Mouse (Mus musculus): Measurements from ENCODE around the gene Zdbf2. TPM values are rescaled to one million over a fixed set of nuclear protein-coding genes. Genes with fewer than 3 reads are reported as not detected.
A peak's percentile ranks its signal among the peaks of the same experiment; 100 is the strongest.
"Not testable (repeated sequence)": the region's sequence is repeated elsewhere in the genome, so short reads cannot be mapped to it uniquely, and the experiment has no call there.

Zdbf2 gene
- total RNA-seq, 2 experiments from 2014 or later = 10.1 to 14.1 TPM

- intact Hi-C loops (cut with DNase I; ENCODE audit: low total_unique reads) = loop anchor here (10.0 kb wide), 1 partner anchor 75 kb away; no protein-coding TSS in a partner anchor
- DNase-seq = no peak
Measured at GRCm38 (mm10) chr1:63259916-63260741, 12.9 kb upstream of the Zdbf2 start.

GRCm38 (mm10) chr1:63260742-63261033, 12.4 kb upstream of the Zdbf2 start:
- DNase-seq = no peak
- intact Hi-C loops (cut with DNase I; ENCODE audit: low total_unique reads) = no loop called here

DNA sequence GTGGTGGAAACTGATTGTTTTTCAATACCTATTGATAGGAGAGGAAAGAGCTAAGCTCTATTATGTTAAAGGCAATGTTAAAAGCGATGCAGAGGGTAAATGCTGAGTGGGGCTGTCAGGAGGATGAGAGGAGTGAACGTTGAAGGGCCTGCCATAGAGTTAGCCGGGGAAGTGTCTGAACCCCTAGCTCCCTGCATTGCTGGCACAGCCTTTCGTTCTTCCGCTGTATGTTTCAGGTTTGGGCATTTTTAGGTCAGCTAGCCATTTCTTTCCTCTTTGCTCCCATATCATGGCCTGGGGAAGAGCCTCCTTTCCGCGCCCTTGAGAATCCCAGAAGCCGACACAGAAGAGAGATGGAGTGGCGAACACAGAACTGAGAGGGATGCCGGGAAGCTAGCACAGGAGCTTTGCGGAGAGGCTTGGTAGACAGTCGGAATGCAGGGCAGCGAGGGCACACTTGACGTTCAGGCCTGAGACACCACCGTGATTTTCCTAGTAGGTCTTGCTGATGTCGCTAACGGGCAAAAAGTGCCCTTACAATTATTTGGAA, 11.9 kb upstream of the Zdbf2 start:
- intact Hi-C loops (cut with DNase I; ENCODE audit: low total_unique reads) = no loop called here
- DNase-seq = no peak

- DNase-seq = no peak
- intact Hi-C loops (cut with DNase I; ENCODE audit: low total_unique reads) = no loop called here
Measured at GRCm38 (mm10) chr1:63263671-63264070, 9.4 kb upstream of the Zdbf2 start.

DNA sequence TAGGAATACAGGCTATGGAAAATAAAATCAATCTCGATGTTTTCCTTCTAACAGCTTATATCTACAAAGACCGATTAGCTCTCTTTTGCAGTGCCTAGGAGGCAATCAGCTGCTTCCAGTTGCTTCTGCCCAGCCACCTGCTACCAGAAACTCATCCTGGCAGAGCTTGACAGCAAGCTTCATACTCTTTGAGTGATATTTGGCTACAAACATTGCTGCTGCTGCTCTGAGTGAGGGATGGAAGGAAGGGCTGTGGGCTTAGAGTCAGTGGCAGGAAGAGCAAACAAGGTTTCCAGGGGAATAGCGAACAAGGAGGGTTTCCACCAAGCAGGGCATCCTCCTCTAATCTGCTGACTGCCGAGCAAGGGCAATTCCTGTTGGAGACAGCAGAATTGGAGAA, 7.6 kb upstream of the Zdbf2 start:
- intact Hi-C loops (cut with DNase I; ENCODE audit: low total_unique reads) = no loop called here
- DNase-seq = no peak

DNA sequence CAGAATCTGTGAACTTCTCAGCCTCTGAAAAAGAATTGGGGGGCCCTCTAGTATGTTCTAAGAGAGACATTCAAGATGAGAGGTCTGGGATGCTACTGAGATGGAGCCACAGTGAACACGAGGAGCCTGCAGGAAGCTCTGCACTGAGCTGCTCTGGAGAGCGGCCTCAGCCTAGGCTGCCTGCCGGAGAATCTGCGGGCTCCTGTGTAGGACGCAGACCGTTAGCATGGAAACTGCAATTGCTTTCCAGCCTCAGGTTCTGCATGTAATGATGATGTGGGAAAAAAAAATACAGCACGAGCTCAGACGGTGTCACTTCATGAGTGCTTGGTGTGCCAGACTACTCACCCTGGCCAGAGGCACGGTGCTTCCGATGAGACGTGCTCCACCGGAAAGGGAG, 6.9 kb upstream of the Zdbf2 start:
- no peak for DNase-seq
- intact Hi-C loops (cut with DNase I; ENCODE audit: low total_unique reads) = no loop called here

DNA sequence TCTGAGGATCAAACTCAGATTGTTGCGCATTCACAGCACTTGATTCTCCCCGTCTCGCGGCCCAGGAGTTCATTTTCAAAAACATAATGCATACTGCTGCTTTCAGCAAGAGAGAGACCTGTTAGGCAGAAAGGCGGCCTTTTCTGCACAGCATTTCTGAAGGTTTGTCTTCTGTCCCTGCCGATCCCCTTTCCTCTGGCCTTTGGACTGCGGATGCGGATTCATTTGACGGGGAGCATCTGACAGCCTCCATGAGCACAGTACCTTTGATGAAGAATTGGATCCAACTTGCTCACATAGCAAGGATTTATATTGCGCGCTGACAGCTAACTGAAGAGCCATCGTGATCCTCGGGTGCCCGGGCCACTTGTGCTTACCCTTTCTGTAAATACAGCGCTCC, 6.3 kb upstream of the Zdbf2 start:
- DNase-seq = no peak
- intact Hi-C loops (cut with DNase I; ENCODE audit: low total_unique reads) = no loop called here

DNA sequence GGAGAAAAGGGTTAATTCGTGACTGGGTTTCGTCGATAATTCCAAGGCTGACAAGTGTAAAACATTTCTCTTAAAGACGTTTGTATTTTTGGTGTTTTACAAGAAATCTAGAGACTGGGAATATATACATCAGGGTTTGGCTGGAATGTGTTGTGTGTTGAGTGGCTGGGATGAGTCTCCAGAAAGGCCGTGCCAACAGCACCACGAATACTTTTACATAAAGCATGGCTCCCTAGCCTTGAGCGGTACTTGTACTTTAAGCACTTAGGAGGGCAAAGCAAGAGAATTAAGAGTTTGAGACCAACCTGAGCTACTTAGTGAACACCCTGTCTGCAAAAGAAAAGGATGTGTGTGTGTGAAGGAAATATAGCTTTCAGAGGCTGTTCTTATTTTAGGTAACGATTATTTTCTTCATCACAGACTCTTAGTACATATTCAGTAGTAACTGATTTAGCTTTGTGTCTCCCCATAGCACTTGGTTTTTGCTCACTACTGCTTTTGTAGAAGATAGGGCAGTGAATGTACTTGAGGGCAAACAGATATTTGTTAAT, 865 bp upstream of the Zdbf2 start:
- intact Hi-C loops (cut with DNase I; ENCODE audit: low total_unique reads) = no loop called here

DNA sequence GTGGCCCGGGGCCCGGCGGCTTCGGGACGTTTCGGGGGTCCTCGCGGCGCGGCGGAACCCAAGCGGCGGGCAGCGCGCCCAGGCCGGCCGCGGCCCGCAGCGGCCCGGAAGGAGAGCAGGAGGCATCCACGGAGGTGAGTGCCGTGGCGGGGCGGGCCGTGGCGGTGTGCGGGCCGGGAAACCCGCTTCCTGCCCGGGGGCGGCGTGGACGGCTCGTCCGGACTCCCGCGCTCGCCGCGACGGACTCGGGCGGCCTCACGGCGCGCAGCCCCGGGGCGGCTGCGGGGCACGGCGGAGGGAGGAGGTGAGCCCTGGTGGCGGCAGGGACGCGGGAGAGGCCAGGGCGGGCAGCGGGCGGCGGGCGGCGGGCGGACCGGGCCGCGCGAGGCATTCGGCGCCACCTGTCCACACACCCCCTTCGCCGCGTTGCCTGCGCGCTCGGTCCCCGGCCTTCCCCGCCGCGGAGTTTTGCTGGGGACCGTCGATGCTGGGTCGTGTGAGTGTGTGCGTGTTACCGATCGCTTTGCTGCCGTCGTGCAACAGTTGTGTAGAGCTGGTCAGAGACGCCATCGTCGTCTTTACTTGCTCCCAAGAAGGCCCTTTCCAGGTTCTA, 380 bp downstream of the Zdbf2 start:
- peak; percentile 21 for DNase-seq
- intact Hi-C loops (cut with DNase I; ENCODE audit: low total_unique reads) = no loop called here

More for the DNA sequence above, 865 bp upstream of the Zdbf2 start:
- no peak for DNase-seq

- intact Hi-C loops (cut with DNase I; ENCODE audit: low total_unique reads) = no loop called here
- no peak for DNase-seq
Measured at GRCm38 (mm10) chr1:63274046-63274730, 1.1 kb downstream of the Zdbf2 start.

- intact Hi-C loops (cut with DNase I; ENCODE audit: low total_unique reads) = no loop called here
- DNase-seq = no peak
Measured at GRCm38 (mm10) chr1:63278106-63278505, 5.0 kb downstream of the Zdbf2 start.

DNA sequence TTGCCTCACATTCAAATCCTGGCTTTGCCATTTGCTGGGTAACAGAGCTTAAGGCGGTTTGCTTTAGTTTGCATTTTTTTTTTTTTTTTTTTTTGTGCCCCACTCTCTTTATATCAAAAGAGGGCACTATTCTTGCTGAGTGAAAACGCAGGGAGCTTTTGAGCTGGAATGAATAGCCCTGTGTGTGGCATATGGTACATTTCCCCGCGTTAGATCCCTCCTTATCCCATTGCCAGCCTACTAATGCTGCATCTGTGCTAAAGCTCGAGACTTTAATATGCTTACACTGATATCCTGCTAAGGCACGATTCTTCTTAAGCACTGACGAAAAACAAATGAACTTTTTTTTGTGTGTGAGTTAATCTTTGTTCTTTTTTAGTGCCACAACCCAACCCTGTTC, 20.9 kb downstream of the Zdbf2 start:
- intact Hi-C loops (cut with DNase I; ENCODE audit: low total_unique reads) = no loop called here
- no peak for DNase-seq

DNA sequence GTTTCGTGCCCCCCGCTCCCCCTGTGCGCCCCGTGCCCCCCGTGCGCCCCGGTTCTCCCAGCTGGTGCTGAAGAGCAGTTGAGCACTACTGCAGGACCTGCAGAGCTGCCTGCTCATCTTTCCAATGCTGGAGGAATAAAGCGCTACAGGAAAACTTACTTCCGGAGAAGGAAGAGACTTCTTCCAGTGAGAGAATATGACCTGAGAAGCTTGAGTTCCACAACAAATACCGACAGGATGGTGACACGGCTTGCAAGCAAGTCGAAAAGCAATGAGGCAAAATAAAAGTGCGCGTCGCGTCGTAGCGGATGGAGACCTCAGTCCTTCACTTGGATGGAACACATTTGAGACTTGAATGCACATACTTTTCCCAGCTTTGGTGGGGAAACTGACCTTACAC, 36.6 kb downstream of the Zdbf2 start:
- DNase-seq = no peak
- intact Hi-C loops (cut with DNase I; ENCODE audit: low total_unique reads) = no loop called here

GRCm38 (mm10) chr1:63323565-63324132, 50.6 kb downstream of the Zdbf2 start:
- intact Hi-C loops (cut with DNase I; ENCODE audit: low total_unique reads); DNase-seq: not testable (repeated sequence)

Small RNA genes lying within 50 kb of the gene (microRNA-seq; reads per million reads assigned to microRNA genes)
- gene Gm24513 = 0 reads per million in 2 experiments

Other genes with a start within 250 kb of the Zdbf2 start
- 10 to 100 TPM; 12.8 to 14.2 TPM for gene Ino80d, start 158.6 kb upstream of the Zdbf2 start, total RNA-seq (2021)
- gene Eef1b2, start 96.4 kb upstream of the Zdbf2 start, total RNA-seq (2021) = 100 to 1,000 TPM; 386 to 417 TPM
- gene Ndufs1, start 96.4 kb upstream of the Zdbf2 start, total RNA-seq (2021) = 100 to 1,000 TPM; 328 to 405 TPM
- gene Gpr1, start 58.7 kb upstream of the Zdbf2 start, total RNA-seq (2021) = under 1 TPM; 0.53 to 0.69 TPM
- 1 to 10 TPM; 3.7 to 5.5 TPM for gene Adam23, start 172.6 kb downstream of the Zdbf2 start, total RNA-seq (2021)

All from gastrocnemius, postnatal 14 days (tissue).